Mouse (Mus musculus) heart, postnatal 0 days (tissue): ENCODE data around the gene 1810055G02Rik.

Experiments used
- CTCF ChIP-seq: IDR thresholded peaks from 2 replicates; pipeline ENCODE4 v1.5.1; 2016; ENCODE audit warnings: antibody characterized with exemption, control low read depth, low read depth
- EP300 ChIP-seq: IDR thresholded peaks from 2 replicates; pipeline ENCODE4 v1.6.1; 2016; ENCODE audit warnings: antibody characterized with exemption, low read depth

- TF ChIP-seq CTCF: no peak
- TF ChIP-seq EP300: no peak
Measured at GRCm38 (mm10) chr19:3692414-3693145, 15.5 kb upstream of the 1810055G02Rik start.
